Mouse (Mus musculus) WW6 (cell line): Measurements from ENCODE around the gene Syndig1l.

Source experiments
- DNase-seq: peaks from one replicate; pipeline ENCODE4 v3.0.0-alpha.2; 2013; ENCODE audit warnings: low read depth, low spot score

The Syndig1l gene

GRCm38 (mm10) chr12:84674666-84675526 is 23.7 kb downstream of the Syndig1l start:
- DNase-seq = no peak

- DNase-seq = no peak
These were observed 27.0 kb downstream of the Syndig1l start for GRCm38 (mm10) chr12:84671646-84672045.

GRCm38 (mm10) chr12:84670555-84670954 is 28.1 kb downstream of the Syndig1l start:
- no peak for DNase-seq

GRCm38 (mm10) chr12:84653912-84654311 is 44.7 kb downstream of the Syndig1l start:
- DNase-seq = no peak

GRCm38 (mm10) chr12:84650234-84650633 is 48.4 kb downstream of the Syndig1l start:
- no peak for DNase-seq

GRCm38 (mm10) chr12:84640654-84641053 is 58.0 kb downstream of the Syndig1l start, which contains the start of gene Vrtn:
Gene Vrtn, plus strand, starts transcription at chr12:84641019.
- no peak for DNase-seq

- DNase-seq = no peak
These were observed 58.4 kb downstream of the Syndig1l start for GRCm38 (mm10) chr12:84640253-84640652.

- no peak for DNase-seq
These were observed 66.8 kb downstream of the Syndig1l start for GRCm38 (mm10) chr12:84631867-84632266.
